Mouse (Mus musculus) right cerebral cortex, postnatal 25 days (tissue): Measurements from ENCODE around the gene Ank3.
"Not testable (repeated sequence)": the region's sequence is repeated elsewhere in the genome, so short reads cannot be mapped to it uniquely, and the experiment has no call there.

ENCODE experiments used
- DNase-seq: peaks from one replicate; pipeline ENCODE4 v3.0.0; 2022

Ank3 gene

DNA sequence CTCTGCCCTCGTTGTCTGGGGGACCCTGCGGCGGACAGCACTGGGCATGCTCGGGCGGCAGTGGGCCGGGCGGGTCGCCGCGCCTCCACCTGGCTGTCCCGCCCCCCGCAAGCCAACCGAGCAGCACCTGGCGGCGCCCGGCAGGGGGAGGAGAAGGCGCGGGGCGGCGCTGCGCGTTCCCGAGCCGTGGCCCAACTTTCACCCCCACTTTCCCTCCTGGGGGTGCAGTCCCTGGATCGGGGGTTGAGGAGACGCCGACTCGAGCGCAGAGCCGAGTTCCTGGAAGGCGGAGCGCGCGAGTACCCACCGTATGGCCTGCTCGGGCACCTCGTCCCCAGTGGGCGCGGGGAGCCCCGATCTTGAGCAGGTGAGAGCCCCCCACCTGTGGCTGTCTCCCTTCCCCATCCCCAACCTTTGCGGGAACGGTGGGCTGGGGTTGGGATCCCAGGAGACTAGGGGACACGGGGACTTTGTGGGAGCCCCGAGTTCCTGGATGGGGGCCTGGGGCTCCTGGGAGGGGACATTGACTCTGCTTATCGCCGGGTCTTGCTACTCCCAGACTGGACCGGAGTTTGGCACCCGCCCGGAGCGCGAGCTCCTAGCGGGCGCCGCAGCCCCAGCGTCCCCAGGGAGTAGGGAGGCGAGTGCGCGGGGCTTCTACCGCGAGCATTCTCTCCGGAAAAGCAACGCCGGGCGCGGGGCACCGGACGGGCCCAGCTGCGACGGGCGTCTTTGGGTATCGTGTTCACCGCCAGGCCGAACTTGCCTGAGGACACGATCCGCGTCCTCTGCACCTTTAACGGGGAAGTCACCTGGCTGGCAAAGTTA lies at the start of gene Ank3:
TSS of gene Ank3 (plus strand) at position 11 of the 828 bp plus-strand sequence.
- peak; percentile 6 for DNase-seq

DNA sequence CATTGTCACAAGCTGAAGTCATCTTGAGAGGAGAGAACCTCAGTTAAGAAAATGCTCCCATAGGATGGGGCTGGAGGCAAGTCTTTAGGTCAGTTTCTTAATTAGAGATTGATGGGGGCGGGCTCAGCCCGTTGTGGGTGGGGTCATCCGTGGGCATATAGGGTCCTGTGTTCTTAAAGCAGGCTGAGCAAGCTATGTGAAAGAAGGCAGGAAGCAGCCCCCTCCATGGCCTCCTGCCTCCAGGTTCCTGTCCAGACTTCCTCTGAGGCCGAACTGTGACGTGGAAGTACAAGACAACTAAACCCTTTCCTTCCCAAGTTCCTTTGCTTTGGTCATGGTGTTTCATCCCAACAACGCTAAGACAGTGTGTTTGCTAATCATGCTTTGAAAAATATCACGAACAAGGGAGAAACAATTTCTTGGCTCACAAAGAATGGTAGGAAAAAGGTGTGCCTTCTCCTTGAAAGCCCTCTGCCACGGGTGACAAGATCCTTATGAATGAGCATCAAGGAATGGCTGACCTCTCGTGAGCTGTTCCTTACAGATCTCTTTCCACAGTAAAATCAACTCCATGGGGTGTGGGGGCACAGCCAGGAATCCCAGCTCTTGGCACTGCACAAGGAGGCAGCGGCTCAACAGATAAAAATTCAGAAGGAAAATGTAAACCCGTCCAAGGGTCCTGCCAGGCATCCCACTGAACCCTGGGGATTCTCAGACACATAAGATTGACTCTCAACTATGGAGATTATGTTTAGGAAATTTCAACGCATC lies 47.3 kb upstream of the Ank3 start:
- no peak for DNase-seq

DNA sequence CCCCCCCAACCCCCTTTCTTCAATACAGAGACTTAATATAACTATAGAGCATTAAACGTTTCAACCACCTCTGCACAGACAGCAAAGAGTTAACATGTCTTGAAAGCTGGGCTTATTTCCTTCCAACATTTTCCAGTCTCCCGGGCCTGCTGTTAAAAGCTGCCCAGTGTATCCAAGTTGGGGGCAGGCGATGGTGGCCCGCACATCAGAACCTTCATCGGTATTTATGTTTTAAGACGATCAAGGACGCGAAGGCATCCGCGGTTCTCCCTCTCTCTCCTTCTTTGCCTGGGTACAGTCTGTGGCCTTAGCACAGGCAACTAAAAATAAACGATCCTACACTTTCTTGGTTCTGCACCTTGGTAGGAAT lies 46.7 kb upstream of the Ank3 start:
- DNase-seq = no peak

DNA sequence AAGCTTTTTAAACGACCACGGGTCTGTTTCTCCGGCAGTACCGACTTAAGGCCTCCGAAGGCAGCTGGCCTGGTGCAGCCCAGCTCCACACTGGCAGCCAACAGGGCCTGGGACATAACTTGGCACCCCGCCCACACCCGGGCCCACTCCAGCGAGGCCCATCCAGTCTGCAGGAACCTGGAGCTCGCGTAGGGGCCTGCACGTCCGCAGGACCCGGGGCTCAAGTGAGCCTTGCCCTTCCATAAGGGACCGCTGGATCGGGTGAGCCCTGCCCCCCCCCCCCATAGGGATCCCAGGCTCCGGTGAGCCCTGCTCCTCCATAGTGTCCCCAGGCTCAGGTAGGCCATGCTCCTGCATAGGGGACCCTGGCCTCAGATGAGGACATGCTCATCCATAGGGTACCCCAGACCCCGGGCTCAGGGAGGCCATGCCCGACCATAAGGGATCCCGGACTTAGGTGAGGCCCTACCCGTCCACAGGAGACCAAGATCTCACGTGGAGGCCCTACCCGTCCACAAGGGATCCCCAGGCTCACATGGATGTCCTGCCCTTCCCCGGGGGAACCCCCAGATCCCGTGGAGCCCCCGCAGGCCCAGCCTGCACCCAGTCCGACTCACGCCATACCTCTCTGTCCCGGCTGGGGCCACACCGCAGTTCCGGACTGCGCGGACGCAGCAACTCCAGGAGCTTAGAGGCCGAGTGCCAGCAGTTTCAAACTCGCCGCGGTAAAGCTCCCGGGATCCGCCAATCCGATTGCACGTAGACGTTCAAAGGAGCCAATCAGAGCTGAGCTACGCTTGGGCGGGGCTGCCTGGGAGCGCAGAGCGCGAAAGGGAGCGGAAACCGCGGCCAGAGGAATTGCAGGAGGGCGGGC lies 46.1 kb upstream of the Ank3 start, which contains the start of gene Cdk1:
TSS of gene Cdk1 (minus strand) at position 727 of the 874 bp plus-strand sequence.
- peak; percentile 90 for DNase-seq

DNA sequence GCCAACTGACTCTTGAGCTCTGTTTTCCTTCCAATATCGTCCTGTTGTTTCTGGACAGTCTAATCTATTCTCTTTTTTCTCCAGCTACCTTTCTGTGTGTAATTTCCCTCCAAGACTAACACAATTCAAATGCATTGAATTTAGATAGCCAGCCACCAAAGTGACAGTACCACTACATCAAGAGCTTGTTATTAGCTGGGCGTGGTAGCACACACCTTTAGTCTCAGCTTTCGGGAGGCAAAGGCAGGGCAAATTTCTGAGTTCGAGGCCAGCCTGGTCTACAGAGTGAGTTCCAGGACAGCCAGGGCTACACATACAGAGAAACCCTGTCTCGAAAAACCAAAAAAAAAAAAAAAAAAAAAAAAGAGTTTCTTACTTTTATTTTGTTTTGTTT lies 45.5 kb upstream of the Ank3 start:
- not testable (repeated sequence) for DNase-seq

DNA sequence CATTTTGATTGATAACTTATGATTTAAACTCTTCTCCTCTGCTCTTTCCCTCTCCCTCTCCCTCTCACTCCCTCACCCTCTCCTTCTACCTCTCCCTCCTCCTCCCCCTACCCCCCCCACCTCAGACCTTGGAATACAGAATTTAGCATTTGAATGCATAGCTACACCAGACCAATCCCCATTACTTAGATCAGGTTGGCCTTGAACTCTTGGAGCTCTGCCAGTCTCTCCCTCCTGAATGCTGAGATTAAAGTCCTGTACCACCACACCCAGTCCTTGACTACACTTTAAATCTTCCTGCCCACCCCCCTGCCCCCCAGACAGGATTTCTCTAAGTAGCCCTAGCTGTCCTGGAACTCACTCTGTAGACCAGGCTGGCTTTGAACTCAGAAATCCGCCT lies 38.9 kb upstream of the Ank3 start:
- no peak for DNase-seq

DNA sequence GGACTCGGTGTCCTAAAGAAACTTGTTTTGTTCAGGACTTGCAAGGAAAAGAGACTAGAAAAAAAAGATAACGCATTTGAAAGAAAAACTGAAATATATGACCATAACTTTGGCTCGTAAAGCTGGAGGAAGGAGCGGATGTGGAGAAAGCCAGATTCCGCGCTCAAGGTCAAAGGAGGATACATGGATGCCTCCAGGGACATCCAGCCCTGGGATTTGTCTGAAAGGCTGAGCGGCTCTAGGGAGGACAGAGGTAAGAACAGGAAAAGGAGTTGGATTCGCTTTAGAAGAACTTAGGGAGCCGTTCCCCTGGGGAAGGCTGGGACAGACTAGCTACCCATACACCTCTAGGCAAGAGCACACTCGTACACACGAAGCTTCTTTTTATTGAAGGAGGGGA lies 32.4 kb upstream of the Ank3 start:
- no peak for DNase-seq

DNA sequence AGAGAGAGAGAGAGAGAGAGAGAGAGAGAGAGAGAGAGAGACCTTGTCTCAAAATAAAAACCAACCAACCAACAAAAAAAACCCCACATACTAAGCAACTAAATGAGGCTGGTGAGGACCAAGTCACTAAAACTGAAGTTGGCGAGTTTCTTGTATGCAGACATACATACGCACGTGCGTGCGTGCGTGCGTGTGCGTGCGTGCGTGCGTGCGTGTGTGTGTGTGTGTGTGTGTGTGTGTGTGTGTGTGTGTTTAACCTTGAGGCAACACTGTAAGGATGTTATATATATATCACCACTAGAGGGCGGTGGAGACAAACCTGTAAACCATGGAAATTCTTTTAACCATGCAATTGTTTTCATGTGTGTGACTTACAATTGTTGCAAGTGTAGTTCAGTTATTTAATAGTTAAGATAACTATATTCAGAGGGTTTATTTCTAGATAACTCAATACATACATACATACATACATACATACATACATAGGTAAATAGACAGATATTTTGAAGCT lies 31.6 kb upstream of the Ank3 start:
- no peak for DNase-seq

DNA sequence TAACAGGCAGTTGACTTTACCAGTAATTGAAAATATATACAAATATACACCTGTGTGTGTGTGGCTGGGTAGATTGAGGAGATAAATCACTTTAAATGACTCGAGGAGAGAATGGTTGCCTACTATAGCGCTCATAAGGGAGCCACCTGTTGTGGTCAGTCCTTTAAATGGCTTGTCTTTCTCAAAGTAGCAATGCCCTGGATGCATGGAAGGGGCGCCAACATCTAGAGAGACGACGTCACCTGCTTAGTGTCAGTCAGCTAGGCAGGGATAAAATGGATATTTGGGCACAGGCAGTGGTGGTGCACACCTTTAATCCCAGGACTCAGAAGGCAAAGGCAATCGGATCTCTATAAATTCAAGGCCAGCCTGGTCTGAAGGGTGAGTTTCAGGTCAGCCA lies 29.3 kb upstream of the Ank3 start:
- DNase-seq = no peak

DNA sequence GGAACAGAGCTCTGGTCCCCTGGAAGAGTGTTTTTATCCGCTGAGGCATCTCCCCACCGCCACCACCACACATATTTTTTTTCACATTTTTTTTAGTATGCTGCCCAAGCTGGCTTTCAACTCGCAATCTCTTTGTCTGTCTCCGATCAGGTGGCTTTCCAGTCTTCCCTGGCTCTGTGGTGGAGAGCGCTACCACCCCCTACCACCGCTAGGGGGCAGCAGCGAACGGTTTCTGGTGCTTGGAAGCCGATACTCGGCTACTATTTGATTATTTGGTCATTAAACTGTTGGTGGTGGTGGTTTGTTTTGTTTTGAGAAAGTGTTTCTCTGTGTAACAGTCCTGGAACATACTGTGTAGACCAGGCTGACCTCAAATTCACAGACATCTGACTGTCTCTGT lies 27.1 kb upstream of the Ank3 start:
- DNase-seq = no peak

DNA sequence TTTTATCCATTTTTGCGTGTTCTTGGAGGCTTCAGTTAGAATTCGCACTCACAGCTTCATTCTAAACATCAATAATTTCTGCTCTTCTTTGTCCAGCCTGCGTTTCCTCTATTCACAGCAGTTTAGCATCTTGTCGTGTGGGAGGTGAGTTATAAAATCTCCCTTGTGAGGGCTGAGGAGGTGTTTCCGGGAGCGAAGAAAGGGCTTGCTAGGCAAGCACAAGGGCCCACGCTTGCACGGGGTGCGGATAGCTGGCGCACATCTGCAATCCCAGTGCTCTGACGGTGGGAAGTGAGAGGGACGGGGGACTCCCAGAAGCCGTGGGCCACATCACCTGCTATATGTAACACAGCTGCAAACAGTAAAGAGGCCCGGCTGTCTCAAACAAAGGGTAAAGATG lies 26.5 kb upstream of the Ank3 start:
- DNase-seq = peak; percentile 13

DNA sequence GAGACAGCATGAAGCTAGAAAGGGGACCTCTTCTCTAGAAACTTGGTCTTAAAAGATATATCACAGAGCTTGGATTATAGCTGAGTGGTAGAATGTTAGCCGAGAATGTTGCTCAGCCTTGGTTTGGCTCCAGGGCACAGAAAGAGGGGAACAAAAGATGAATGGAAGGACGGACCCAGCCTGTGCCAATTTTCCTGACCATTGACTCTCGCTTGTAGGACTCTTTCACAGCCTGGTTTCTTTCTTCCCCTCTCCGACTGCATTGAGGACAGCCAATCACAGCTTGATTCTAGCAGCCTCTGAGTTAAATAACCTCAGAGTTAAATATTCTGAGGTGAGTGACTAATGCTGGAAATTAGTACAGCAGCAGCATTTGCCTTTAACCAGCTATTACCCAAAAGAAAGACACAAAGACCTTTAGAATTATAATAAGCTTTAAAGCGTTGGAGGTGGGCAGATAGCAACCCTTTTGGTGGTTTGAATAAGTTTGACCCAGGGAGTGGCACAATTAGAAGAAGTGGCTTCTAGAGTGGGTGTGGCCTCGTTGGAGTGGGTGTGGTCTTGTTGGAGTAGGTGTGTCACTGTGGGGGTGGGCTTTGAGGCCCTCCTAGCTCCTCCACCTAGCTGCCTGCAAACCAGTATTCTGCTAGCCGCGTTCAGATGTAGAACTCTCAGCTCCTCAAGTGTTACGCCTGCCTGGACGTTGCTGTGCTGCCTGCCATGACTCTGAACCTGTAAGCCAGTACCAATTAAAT lies 24.6 kb upstream of the Ank3 start:
- no peak for DNase-seq

DNA sequence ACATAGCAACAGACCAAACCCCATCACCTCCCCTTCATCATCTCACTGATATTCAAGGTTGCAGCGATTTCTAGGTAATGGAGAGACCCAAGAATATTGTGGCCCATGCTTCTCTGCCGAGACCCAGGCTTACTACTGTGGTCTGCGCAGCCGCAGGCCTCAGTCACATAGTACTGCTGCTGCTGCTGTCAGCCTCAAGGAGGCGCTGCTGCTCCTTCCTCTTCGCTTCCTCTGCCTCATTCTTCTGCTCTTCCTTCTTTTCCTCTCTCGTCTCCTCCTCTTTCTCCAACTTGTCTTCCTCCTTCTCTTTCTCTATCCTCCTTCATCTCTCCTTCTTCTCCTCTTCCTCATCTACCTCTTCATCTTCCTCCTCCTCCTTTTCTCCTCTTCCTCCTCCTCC lies 23.4 kb upstream of the Ank3 start:
- no peak for DNase-seq

DNA sequence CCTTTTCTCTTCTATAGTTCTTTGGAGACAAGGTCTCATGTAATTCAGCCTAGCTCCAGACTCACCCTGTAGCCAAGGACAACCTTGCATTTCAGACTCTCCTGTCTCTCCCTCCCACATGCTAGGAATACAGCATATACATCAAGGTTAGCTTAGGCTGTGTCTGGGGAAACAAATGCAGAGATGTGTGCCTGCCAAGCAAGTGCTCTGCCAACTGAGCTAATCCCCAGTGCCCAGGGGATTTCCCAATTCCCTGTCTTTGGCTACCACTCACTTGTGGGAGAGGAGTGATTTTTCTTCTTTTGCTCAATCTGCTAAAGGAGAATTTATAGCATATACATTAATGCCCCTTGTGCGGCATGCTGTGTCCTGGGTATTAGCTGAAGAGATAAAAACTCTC lies 15.4 kb upstream of the Ank3 start:
- no peak for DNase-seq

DNA sequence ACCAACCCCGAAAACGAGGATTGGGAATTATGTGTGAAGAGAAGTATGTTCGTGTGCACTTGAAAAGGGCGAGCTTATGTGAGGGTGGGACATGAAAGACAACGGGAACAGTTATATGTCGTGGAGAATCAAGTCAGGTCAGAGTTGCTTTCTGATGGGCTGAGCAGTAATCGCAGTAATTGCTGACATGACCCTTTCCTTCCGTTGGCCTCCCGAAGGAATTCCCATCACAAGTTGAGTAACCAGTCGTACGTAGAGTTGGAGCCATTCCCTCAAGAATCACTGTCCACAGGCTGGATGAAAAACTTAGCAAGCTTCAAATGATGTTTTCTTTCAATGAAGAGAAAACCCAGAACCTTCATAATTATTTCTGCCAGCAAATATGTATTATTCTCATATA lies 13.9 kb upstream of the Ank3 start:
- DNase-seq = no peak

DNA sequence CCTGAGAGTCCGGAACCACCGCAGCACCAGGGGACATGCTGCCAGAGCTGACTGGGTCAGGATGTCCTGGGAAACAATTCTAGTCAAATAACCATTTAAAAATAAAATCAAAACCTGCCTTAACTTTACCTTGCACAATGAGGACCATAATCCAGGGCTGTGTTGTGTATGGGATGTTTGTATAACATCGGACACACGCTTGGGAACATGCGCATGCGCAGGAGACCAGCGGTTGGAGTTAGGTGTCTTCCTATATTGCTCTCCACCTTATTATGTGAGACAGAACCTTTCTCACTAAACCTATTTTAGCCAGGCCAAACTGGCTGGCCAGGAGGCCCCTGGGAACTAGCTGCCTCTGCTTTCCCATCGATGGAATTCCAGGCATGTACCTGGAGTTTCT lies 13.4 kb upstream of the Ank3 start:
- no peak for DNase-seq

DNA sequence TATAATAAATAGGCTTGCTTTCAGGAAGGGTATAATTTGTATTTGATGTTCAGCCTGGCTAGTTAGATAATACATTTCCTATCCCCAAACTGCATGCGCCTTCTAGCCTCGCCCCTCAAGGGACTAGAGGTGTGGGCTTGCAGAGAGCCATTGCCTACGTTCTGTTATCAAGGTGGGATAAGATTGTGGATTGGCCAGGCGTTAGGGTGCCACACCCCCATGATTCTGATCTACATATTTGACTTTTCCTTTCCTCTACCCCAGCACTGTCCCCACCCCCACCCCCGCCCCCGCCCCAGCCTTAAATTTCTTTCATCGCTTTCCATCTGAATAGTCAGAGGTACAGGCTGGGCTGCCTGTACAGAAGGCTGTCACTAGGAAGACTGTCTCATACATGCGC lies 11.8 kb upstream of the Ank3 start:
- DNase-seq = no peak

DNA sequence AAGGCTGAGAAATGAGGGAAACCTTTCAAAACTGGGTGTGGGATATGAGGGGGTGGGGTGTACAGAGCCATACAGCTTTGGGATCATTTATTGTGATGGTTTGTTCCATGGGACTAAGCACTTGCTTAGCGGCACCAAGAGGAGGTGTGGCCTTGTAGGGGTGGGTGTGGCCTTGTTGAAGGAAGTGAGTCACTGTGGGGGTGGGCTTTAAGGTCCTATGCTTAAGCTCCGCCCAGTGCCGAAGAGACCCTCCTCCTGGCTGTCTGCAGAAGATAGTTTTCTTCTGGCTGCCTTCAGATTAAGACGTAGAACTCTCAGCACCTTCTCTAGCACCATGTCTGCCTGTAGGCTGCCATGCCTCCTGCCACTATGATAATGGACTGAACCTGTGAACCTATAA lies 9.1 kb upstream of the Ank3 start:
- no peak for DNase-seq

DNA sequence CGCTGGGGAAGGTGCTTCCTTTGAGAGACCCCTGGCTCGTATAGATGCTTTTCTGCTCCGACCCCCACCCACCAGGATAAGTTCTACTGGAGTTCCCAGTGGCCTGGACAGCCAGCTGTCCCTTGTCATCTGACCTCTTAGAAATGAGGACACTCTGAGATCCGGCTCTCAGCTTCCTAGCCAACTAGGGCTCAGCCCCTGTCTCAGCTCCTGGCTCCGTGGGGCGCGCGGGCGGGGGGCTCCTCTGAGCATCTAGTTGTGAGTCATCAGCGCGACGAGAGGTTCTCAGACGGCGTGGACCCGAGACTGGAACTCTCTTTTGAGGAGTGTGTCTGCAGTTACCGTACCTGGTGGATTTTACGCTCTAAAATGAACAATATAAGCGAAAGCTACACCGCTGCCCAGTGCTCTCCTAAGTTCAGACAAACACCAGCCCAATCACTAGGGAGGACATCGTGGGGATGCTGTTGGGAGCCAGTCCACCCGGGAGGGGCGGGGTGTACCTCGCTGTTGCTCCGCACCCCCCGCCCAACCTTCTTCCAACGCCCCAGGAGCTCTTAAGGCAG lies 293 bp upstream of the Ank3 start:
- DNase-seq = no peak

DNA sequence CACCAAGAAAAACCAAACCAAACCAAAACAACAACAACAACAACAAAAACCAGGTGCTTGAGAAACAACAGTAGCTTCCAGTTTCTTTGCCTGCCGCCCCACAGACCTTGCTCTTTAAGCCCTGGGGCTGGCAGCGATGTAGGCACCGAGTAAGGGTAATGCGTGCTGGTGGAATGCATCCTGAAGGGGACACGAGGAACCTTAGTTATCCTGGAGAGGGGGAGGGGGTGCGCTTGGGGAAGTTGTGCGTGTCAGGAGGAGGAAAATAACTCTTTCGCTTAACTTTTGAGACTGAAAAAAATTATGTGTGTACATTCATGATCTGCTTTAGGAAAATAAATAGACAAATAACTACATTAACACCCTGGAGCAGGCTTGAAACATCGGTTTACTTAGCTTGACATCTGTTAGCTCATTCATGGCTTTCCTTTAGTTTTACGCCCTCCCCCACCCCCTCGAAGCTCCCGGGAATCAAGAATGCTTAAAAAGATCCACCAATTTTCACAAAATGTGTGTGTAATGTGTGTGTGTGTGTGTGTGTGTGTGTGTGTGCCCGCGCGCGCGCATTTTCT lies 1.3 kb downstream of the Ank3 start:
- no peak for DNase-seq

DNA sequence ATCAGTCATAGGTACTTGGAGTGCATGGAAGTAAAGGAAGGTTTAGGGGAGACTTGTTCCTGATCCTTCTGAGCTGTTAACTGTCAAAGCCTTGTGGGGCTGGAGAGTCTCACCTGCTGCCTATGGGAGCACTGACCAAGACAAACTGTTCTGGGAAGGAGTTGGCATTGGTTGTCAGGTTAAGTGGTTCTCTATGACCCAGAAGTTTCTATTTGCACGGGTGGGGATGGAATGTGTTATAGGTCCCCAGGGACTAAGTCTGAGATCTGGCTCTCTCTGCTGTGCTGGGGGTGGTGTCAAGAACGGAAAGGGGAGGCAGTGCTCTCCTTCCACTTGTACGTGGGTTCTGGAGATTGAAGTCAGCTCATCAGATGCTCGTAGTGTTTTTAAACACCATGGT lies 6.9 kb downstream of the Ank3 start:
- DNase-seq = no peak

DNA sequence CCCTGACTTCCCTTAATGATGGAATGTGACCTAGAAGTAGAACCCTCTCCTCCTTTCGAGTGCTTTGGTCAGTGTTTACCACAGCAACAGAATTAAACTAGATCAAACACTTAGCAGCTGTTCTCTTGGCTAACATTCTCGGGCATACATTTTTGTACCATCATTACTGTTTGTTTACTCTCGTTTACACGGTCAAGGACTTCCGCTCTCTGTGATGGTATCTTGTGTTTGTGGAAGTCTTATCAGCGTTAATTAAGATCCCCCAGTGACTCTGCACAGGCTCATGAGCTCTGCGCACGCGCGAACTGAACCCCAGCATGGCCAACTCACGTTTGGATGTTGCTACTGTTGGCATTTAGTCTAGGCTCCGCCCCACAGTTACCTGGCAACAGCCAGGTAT lies 16.3 kb downstream of the Ank3 start:
- DNase-seq = no peak
